Mouse (Mus musculus) MEL (cell line): ENCODE measurements at regions not wholly inside any gene's neighbourhood (a gene's known extent, or its start where the extent isn't known, plus 50 kb on each side); places are given as distances from the start of the nearest gene placed in this dataset.

Source experiments
- DNase-seq: peaks from one replicate; pipeline ENCODE4 v3.0.0; 2011; ENCODE audit warnings: low read depth, low spot score
- H3K27ac ChIP-seq: 2 replicates; pipeline ENCODE4 v1.5.1; 2012; ENCODE audit warnings: low read depth, mild to moderate bottlenecking, control low read depth, low read length, moderate library complexity; ENCODE audit not compliant: control insufficient read depth
- H3K27me3 ChIP-seq, 2 experiments: fragments of 150-350 bp in 1 of 2; sonication (generic) in 1 of 2; 2 replicates each; pipeline ENCODE4 v1.6.1; 2012; ENCODE audit warnings: low read length in 2 of 2, mild to moderate bottlenecking in 2 of 2, improper control_type of control experiment in 1 of 2, moderate library complexity in 1 of 2; ENCODE audit not compliant: insufficient read depth in 2 of 2, control insufficient read depth in 1 of 2
- H3K36me3 ChIP-seq, 2 experiments: 2 replicates each; pipeline ENCODE4 v1.6.1; 2012 to 2014; ENCODE audit warnings: low read length in 2 of 2, improper control_type of control experiment in 1 of 2, inconsistent platforms in 1 of 2, mild to moderate bottlenecking in 1 of 2; ENCODE audit not compliant: insufficient read depth in 2 of 2, control insufficient read depth in 1 of 2
- H3K4me1 ChIP-seq, 2 experiments: fragments of 150-350 bp in 1 of 2; sonication (generic) in 1 of 2; 2 replicates each; pipeline ENCODE4 v1.6.1; 2012; ENCODE audit warnings: low read length in 2 of 2, improper control_type of control experiment in 1 of 2, mild to moderate bottlenecking in 1 of 2; ENCODE audit not compliant: insufficient read depth in 2 of 2, control insufficient read depth in 1 of 2
- H3K4me3 ChIP-seq, 2 experiments: fragments of 150-350 bp in 1 of 2; sonication (generic) in 1 of 2; 2 replicates each; pipeline ENCODE4 v1.5.1; 2012; ENCODE audit warnings: low read depth in 2 of 2, low read length in 2 of 2, mild to moderate bottlenecking in 2 of 2, moderate library complexity in 2 of 2, control low read depth in 1 of 2, improper control_type of control experiment in 1 of 2; ENCODE audit not compliant: control insufficient read depth in 1 of 2, insufficient read depth in 1 of 2
- H3K79me2 ChIP-seq: 2 replicates; pipeline ENCODE4 v1.6.1; 2012; ENCODE audit warnings: mild to moderate bottlenecking, low read length, moderate library complexity; ENCODE audit not compliant: control insufficient read depth, poor library complexity, insufficient read depth
- H3K9ac ChIP-seq: 2 replicates; pipeline ENCODE4 v1.6.1; 2012; ENCODE audit warnings: low read depth, mild to moderate bottlenecking, control low read depth, low read length, moderate library complexity; ENCODE audit not compliant: control insufficient read depth, poor library complexity, severe bottlenecking
- H3K9me3 ChIP-seq: fragments of 150-350 bp; sonication (generic); replicated peaks from 2 replicates; pipeline ENCODE4 v1.6.1; 2012; ENCODE audit warnings: mild to moderate bottlenecking, low read length, improper control_type of control experiment, moderate library complexity; ENCODE audit not compliant: insufficient read depth
- BHLHE40 ChIP-seq: IDR thresholded peaks from 2 replicates; pipeline ENCODE4 v1.6.1; 2012; ENCODE audit warnings: low read depth, mild to moderate bottlenecking, inconsistent platforms, low read length, improper control_type of control experiment, borderline replicate concordance
- CHD2 ChIP-seq: IDR thresholded peaks from 2 replicates; pipeline ENCODE4 v1.6.1; 2011; ENCODE audit warnings: low read length, improper control_type of control experiment
- CTCF ChIP-seq, 3 experiments: IDR thresholded peaks in 2 of 3; conservative IDR thresholded peaks in 1 of 3; 2 replicates each; pipeline ENCODE4 v1.5.1; 2011 to 2012; ENCODE audit warnings: low read length in 3 of 3, low read depth in 2 of 3, mild to moderate bottlenecking in 2 of 3, improper control_type of control experiment in 1 of 3, inconsistent platforms in 1 of 3, mixed read lengths in 1 of 3, moderate library complexity in 1 of 3; ENCODE audit not compliant: control insufficient read depth in 1 of 3, insufficient read depth in 1 of 3, poor library complexity in 1 of 3, severe bottlenecking in 1 of 3
- E2F4 ChIP-seq: IDR thresholded peaks from 2 replicates; pipeline ENCODE4 v1.6.1; 2011; ENCODE audit warnings: low read depth, low read length, improper control_type of control experiment, borderline replicate concordance
- ELF1 ChIP-seq: IDR thresholded peaks from 2 replicates; pipeline ENCODE4 v1.6.1; 2014; ENCODE audit warnings: low read depth, mild to moderate bottlenecking, inconsistent platforms, low read length, improper control_type of control experiment, moderate library complexity
- EP300 ChIP-seq, 2 experiments: IDR thresholded peaks; 2 replicates each; pipeline ENCODE4 v1.6.1; 2011; ENCODE audit warnings: improper control_type of control experiment in 2 of 2, low read length in 2 of 2, low read depth in 1 of 2, mild to moderate bottlenecking in 1 of 2
- ETS1 ChIP-seq: IDR thresholded peaks from 2 replicates; pipeline ENCODE4 v1.6.1; 2012; ENCODE audit warnings: low read depth, mild to moderate bottlenecking, inconsistent platforms, low read length, improper control_type of control experiment, moderate library complexity
- GATA1 ChIP-seq: IDR thresholded peaks from 2 replicates; pipeline ENCODE4 v1.6.1; 2011; ENCODE audit warnings: low read depth, low read length, improper control_type of control experiment
- MAFK ChIP-seq: IDR thresholded peaks from 2 replicates; pipeline ENCODE4 v1.6.1; 2011; ENCODE audit warnings: low read depth, mild to moderate bottlenecking, low read length, improper control_type of control experiment, borderline replicate concordance
- MAZ ChIP-seq: IDR thresholded peaks from 2 replicates; pipeline ENCODE4 v1.6.1; 2012; ENCODE audit warnings: low read depth, mild to moderate bottlenecking, inconsistent platforms, low read length, improper control_type of control experiment
- MEF2A ChIP-seq: IDR thresholded peaks from 2 replicates; pipeline ENCODE4 v1.6.1; 2014; ENCODE audit warnings: low read depth, mild to moderate bottlenecking, inconsistent platforms, low read length, improper control_type of control experiment; ENCODE audit not compliant: poor library complexity, insufficient replicate concordance, severe bottlenecking; ENCODE audit errors: extremely low read depth
- MYC ChIP-seq: IDR thresholded peaks from 2 replicates; pipeline ENCODE4 v1.6.1; 2011; ENCODE audit warnings: low read depth, mild to moderate bottlenecking, low read length, improper control_type of control experiment, moderate library complexity
- NELFE ChIP-seq: IDR thresholded peaks from 2 replicates; pipeline ENCODE4 v1.6.1; 2011; ENCODE audit warnings: low read depth, low read length, improper control_type of control experiment
- NRF1 ChIP-seq: IDR thresholded peaks from 2 replicates; pipeline ENCODE4 v1.6.1; 2014; ENCODE audit warnings: low read depth, mild to moderate bottlenecking, inconsistent platforms, low read length, improper control_type of control experiment, moderate library complexity; ENCODE audit not compliant: poor library complexity, insufficient read depth, severe bottlenecking
- POLR2AphosphoS5 ChIP-seq: IDR thresholded peaks from 2 replicates; pipeline ENCODE4 v1.6.1; 2012; ENCODE audit warnings: low read depth, borderline replicate concordance, mild to moderate bottlenecking, inconsistent platforms, low read length, moderate library complexity, mixed read lengths
- RCOR1 ChIP-seq: IDR thresholded peaks from 2 replicates; pipeline ENCODE4 v1.6.1; 2012; ENCODE audit warnings: low read depth, mild to moderate bottlenecking, inconsistent platforms, low read length, improper control_type of control experiment
- SIN3A ChIP-seq: IDR thresholded peaks from 2 replicates; pipeline ENCODE4 v1.6.1; 2012; ENCODE audit warnings: low read length, improper control_type of control experiment, inconsistent platforms
- TAL1 ChIP-seq: IDR thresholded peaks from 2 replicates; pipeline ENCODE4 v1.6.1; 2012; ENCODE audit warnings: mild to moderate bottlenecking, inconsistent platforms, low read length, moderate library complexity, mixed read lengths
- TBP ChIP-seq: IDR thresholded peaks from 2 replicates; pipeline ENCODE4 v1.8.0; 2011; ENCODE audit warnings: low read depth, low read length, improper control_type of control experiment
- TCF12 ChIP-seq: IDR thresholded peaks from 2 replicates; pipeline ENCODE4 v1.6.1; 2014; ENCODE audit warnings: low read depth, mild to moderate bottlenecking, inconsistent platforms, low read length, improper control_type of control experiment, moderate library complexity
- UBTF ChIP-seq: IDR thresholded peaks from 2 replicates; pipeline ENCODE4 v1.6.1; 2012; ENCODE audit warnings: low read depth, mild to moderate bottlenecking, inconsistent platforms, low read length, improper control_type of control experiment, moderate library complexity, borderline replicate concordance; ENCODE audit not compliant: insufficient read depth
- ZC3H11A ChIP-seq: IDR thresholded peaks from 2 replicates; pipeline ENCODE4 v1.6.1; 2012; ENCODE audit warnings: low read depth, mild to moderate bottlenecking, inconsistent platforms, low read length, improper control_type of control experiment
- ZKSCAN1 ChIP-seq: IDR thresholded peaks from 2 replicates; pipeline ENCODE4 v1.6.1; 2012; ENCODE audit warnings: low read depth, mild to moderate bottlenecking, inconsistent platforms, low read length, improper control_type of control experiment, moderate library complexity
- ZMIZ1 ChIP-seq: IDR thresholded peaks from 2 replicates; pipeline ENCODE4 v1.6.1; 2012; ENCODE audit warnings: low read depth, mild to moderate bottlenecking, inconsistent platforms, low read length, improper control_type of control experiment, moderate library complexity
- ZNF384 ChIP-seq: IDR thresholded peaks from 2 replicates; pipeline ENCODE4 v1.6.1; 2012; ENCODE audit warnings: low read depth, mild to moderate bottlenecking, inconsistent platforms, low read length, improper control_type of control experiment

DNA sequence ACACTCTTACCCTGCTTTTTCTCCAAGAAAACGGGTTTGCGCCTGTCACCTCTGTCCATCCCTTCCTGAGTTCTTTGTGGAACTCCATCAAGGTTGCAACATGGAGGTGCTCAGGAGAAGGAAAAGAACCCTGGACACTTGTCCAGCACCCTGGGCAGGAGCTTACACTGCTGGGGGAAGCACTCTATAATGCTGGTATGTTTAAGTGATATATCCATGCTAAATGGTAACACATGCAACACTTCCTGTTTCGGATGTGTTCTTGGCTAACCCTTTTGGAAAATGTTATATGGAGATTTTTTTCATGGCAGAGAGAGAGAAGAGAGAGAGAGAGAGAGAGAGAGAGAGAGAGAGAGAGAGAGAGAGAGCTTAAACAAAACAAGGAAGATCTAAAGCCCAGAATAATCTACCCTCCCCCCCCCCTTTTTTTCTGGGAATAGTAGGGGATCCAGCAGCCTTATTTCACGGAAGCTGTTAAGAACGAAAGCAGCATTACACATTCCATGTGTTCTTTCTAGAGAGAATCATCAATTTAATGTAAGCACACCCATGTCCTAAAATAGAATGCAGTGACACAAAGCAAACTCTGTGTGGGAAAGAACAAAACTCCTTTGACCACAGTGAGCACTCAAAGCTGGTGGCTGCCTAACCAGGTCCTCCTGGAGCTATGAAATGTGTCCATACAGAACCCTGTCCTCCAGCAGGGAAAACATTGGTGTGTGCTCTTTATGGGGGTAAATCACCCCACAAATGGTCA is 272.6 kb downstream of the Pten start:
- H3K27ac ChIP-seq: no peak overlapping the region
- H3K4me3 ChIP-seq: no peak overlapping the region
- TF ChIP-seq ZNF384: no peak
- TF ChIP-seq GATA1: no peak
- TF ChIP-seq CHD2: no peak
- no peak for TF ChIP-seq RCOR1
- no peak for TF ChIP-seq NELFE
- TF ChIP-seq UBTF: no peak
- TF ChIP-seq POLR2AphosphoS5: no peak
- no peak for TF ChIP-seq MAFK
- TF ChIP-seq ZMIZ1: no peak
- no peak for TF ChIP-seq E2F4
- no peak for TF ChIP-seq MEF2A
- no peak for TF ChIP-seq ELF1
- no peak for TF ChIP-seq MAZ
- no peak for TF ChIP-seq CTCF (IDR thresholded peaks at IDR 0.05 in 2 of 3, conservative IDR thresholded peaks at IDR 0.05 in 1 of 3; ENCODE audit: control insufficient read depth in 1 of 3, insufficient read depth in 1 of 3, low read depth in 2 of 3, low read length in 3 of 3, poor library complexity in 1 of 3, severe bottlenecking in 1 of 3)
- no peak for TF ChIP-seq NRF1
- no peak for TF ChIP-seq TCF12
- TF ChIP-seq TAL1: no peak
- no peak for TF ChIP-seq ZC3H11A
- DNase-seq: no peak
- no peaks in the 10 kb centered on the region for H3K4me1 ChIP-seq
- H3K27me3 ChIP-seq: no peaks in the 10 kb centered on the region; a peak in 1 of 4 replicates
- H3K79me2 ChIP-seq: no peaks in the 10 kb centered on the region
- H3K9me3 ChIP-seq: no peaks in the 10 kb centered on the region
- H3K9ac ChIP-seq: no peak overlapping the region
- H3K36me3 ChIP-seq: no peaks in the 10 kb centered on the region

DNA sequence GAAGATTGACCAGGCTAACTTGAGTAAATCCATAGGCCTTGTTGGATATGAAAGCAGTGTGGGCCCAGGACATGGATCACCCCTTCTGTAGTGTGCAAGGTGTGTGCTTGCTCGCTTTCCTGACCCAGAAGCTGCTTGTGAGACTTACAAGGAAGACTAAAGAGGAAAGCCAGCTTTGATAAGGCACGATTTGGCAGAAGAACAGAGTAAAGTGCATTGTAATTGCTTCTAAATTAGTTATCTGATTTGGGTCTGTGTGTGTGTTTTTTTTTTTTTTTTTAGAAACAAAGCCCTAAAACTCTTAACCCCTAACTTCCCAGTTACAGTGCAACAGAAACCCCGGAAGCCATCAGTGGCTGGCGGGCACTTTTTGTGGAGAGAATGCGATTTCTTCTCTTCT is 283.2 kb downstream of the Pten start:
- Histone ChIP-seq H3K4me1 (peaks cover 5 to 10% of the 10 kb centered on the region in 2 experiments), H3K36me3 (peaks cover 0 to 7% of the 10 kb centered on the region in 2 experiments; a peak in 2 of 4 replicates)
- no peak for TF ChIP-seq TBP
- peak; percentile 96 for TF ChIP-seq GATA1
- peak; percentile 91 for TF ChIP-seq ETS1
- no peak for TF ChIP-seq E2F4
- peak; percentile 98 for TF ChIP-seq ZNF384
- TF ChIP-seq ZKSCAN1: peak; percentile 43; the same call in 1 of the 2 replicates
- TF ChIP-seq EP300 (IDR thresholded peaks at IDR 0.05; ENCODE audit: low read depth in 1 of 2, low read length in 2 of 2): peak; percentile 79 to 84
- TF ChIP-seq TCF12: peak; percentile 57
- TF ChIP-seq POLR2AphosphoS5: no peak
- peak; percentile 71 for TF ChIP-seq BHLHE40
- TF ChIP-seq RCOR1: peak; percentile 77
- no peak for TF ChIP-seq MYC
- TF ChIP-seq SIN3A: peak; percentile 79
- TF ChIP-seq, all 39 proteins: peak for 9
- no peaks in the 10 kb centered on the region for H3K79me2 ChIP-seq
- H3K9ac ChIP-seq: no peak overlapping the region
- no peaks in the 10 kb centered on the region for H3K9me3 ChIP-seq
- no peak overlapping the region for H3K4me3 ChIP-seq
- no peak overlapping the region for H3K27ac ChIP-seq
- DNase-seq: peak; percentile 60
- no peaks in the 10 kb centered on the region for H3K27me3 ChIP-seq
